Mouse (Mus musculus) forebrain, embryonic 16.5 days (tissue): ENCODE measurements around the gene Rab20. TPM values are rescaled to one million over a fixed set of nuclear protein-coding genes. Genes with fewer than 3 reads are reported as not detected.
A peak's percentile ranks its signal among the peaks of the same experiment; 100 is the strongest.

ENCODE experiments used
- ATAC-seq: fragments of 200-750 bp; cut with Nextera tagmentation; 2 replicates; pipeline ENCODE4 v1.8.0; 2017; ENCODE audit warnings: mild to moderate bottlenecking, moderate library complexity
- H3K27ac ChIP-seq: fragments of 300-500 bp; sonication (generic); 2 replicates; pipeline ENCODE4 v1.5.1; 2014; ENCODE audit warnings: low read length, control low read depth
- H3K27me3 ChIP-seq: fragments of 300-500 bp; sonication (generic); replicated peaks from 2 replicates; pipeline ENCODE4 v1.6.1; 2014; ENCODE audit warnings: low read length; ENCODE audit not compliant: control insufficient read depth, insufficient read depth
- H3K36me3 ChIP-seq: fragments of 300-500 bp; sonication (generic); 2 replicates; pipeline ENCODE4 v1.6.1; 2014; ENCODE audit not compliant: control insufficient read depth, insufficient read depth
- H3K4me1 ChIP-seq: fragments of 300-500 bp; sonication (generic); replicated peaks from 2 replicates; pipeline ENCODE4 v1.6.1; 2014; ENCODE audit warnings: low read length; ENCODE audit not compliant: control insufficient read depth, insufficient read depth
- H3K4me2 ChIP-seq: fragments of 300-500 bp; sonication (generic); 2 replicates; pipeline ENCODE4 v1.6.1; 2014; ENCODE audit warnings: mild to moderate bottlenecking, low read length, control low read depth
- H3K4me3 ChIP-seq: fragments of 300-500 bp; sonication (generic); replicated peaks from 2 replicates; pipeline ENCODE4 v1.5.1; 2014; ENCODE audit warnings: mild to moderate bottlenecking, low read length, control low read depth
- H3K9ac ChIP-seq: fragments of 300-500 bp; sonication (generic); replicated peaks from 2 replicates; pipeline ENCODE4 v1.6.1; 2014; ENCODE audit warnings: low read depth, low read length, control low read depth
- H3K9me3 ChIP-seq: fragments of 300-500 bp; sonication (generic); 2 replicates; pipeline ENCODE4 v1.6.1; 2016; ENCODE audit warnings: low read length; ENCODE audit not compliant: control insufficient read depth
- WGBS: fragments of 180-500 bp; shearing (Covaris S2); extraction: QIAGEN DNeasy Blood & Tissue Kit; methylation state at CpG from one replicate; pipeline ENCODE4 v1.1.7; 2014; 5-methylcytosine and 5-hydroxymethylcytosine counted together
- polyA plus RNA-seq: library from polyadenylated mRNA; unstranded; fragments of >200 nt; fragmentation: Nextera tagmentation; extraction: Ambion mirVana; gene quantifications from 2 replicates; pipeline ENCODE4 v1.2.1, GENCODE M21; 2015

Rab20 gene
- polyA plus RNA-seq = 0.63 and 0.77 TPM in 2 replicates

- H3K4me1 ChIP-seq = peaks cover 18% of the 10 kb centered on the region
- H3K9ac ChIP-seq = peak within 1 kb of the TSS; percentile 49
- ATAC-seq = peak; percentile 85
- peaks cover 64% of the 10 kb centered on the region for H3K27me3 ChIP-seq
- H3K9me3 ChIP-seq = no peaks in the 10 kb centered on the region
- peak within 1 kb of the TSS; percentile 43 for H3K4me3 ChIP-seq
- WGBS = under 1% methylated on average over 65 of the region's 69 CpGs
- no peaks in the 10 kb centered on the region for H3K36me3 ChIP-seq
- no peak within 1 kb of the TSS for H3K27ac ChIP-seq
- H3K4me2 ChIP-seq = peak within 1 kb of the TSS; percentile 98
Measured at GRCm38 (mm10) chr8:11477811-11478761, at the start of gene Rab20. Rab20 (minus strand) TSS chr8:11478710.

- no peak overlapping the region for H3K9ac ChIP-seq
- H3K27me3 ChIP-seq = no peaks in the 10 kb centered on the region
- H3K9me3 ChIP-seq = no peaks in the 10 kb centered on the region
- peaks cover 1% of the 10 kb centered on the region; the same call in 1 of the 2 replicates for H3K36me3 ChIP-seq
- no peak overlapping the region for H3K27ac ChIP-seq
- WGBS = 76% methylated on average over 3 of the region's 3 CpGs
- H3K4me3 ChIP-seq = no peak overlapping the region
- no peak overlapping the region for H3K4me2 ChIP-seq
- no peaks in the 10 kb centered on the region for H3K4me1 ChIP-seq
- no peak for ATAC-seq
Measured at GRCm38 (mm10) chr8:11523331-11523730, 44.8 kb upstream of the Rab20 start.

GRCm38 (mm10) chr8:11518676-11519075 is 40.2 kb upstream of the Rab20 start:
- no peaks in the 10 kb centered on the region for H3K27me3 ChIP-seq
- no peak overlapping the region for H3K4me2 ChIP-seq
- no peak for ATAC-seq
- no peaks in the 10 kb centered on the region for H3K9me3 ChIP-seq
- H3K4me1 ChIP-seq = no peaks in the 10 kb centered on the region
- no peak overlapping the region for H3K4me3 ChIP-seq
- no peak overlapping the region for H3K9ac ChIP-seq
- WGBS = 84% methylated on average over 11 of the region's 11 CpGs
- no peak overlapping the region for H3K27ac ChIP-seq
- H3K36me3 ChIP-seq = peaks cover 7% of the 10 kb centered on the region; the same call in 1 of the 2 replicates

GRCm38 (mm10) chr8:11518056-11518396 is 39.5 kb upstream of the Rab20 start:
- H3K36me3 ChIP-seq = peaks cover 7% of the 10 kb centered on the region; the same call in 1 of the 2 replicates
- no peak overlapping the region for H3K4me2 ChIP-seq
- no peaks in the 10 kb centered on the region for H3K9me3 ChIP-seq
- 87% methylated on average over 6 of the region's 6 CpGs for WGBS
- H3K4me3 ChIP-seq = no peak overlapping the region
- H3K27ac ChIP-seq = no peak overlapping the region
- ATAC-seq = no peak
- no peaks in the 10 kb centered on the region for H3K27me3 ChIP-seq
- no peaks in the 10 kb centered on the region for H3K4me1 ChIP-seq
- H3K9ac ChIP-seq = no peak overlapping the region

GRCm38 (mm10) chr8:11517366-11518055 is 39.0 kb upstream of the Rab20 start:
- ATAC-seq = no peak
- Histone ChIP-seq H3K4me3 (no peak overlapping the region), H3K27ac (no peak overlapping the region), H3K4me2 (no peak overlapping the region), H3K4me1 (no peaks in the 10 kb centered on the region), H3K9me3 (no peaks in the 10 kb centered on the region), H3K9ac (no peak overlapping the region), H3K36me3 (peaks cover 9% of the 10 kb centered on the region; the same call in 1 of the 2 replicates), H3K27me3 (no peaks in the 10 kb centered on the region)
- WGBS = 92% methylated on average over 16 of the region's 16 CpGs

GRCm38 (mm10) chr8:11516292-11516691 is 37.8 kb upstream of the Rab20 start:
- no peak overlapping the region for H3K27ac ChIP-seq
- no peaks in the 10 kb centered on the region for H3K9me3 ChIP-seq
- no peak overlapping the region for H3K4me2 ChIP-seq
- no peaks in the 10 kb centered on the region for H3K4me1 ChIP-seq
- no peak for ATAC-seq
- 94% methylated on average over 9 of the region's 9 CpGs for WGBS
- peaks cover 20% of the 10 kb centered on the region for H3K36me3 ChIP-seq
- H3K9ac ChIP-seq = no peak overlapping the region
- no peaks in the 10 kb centered on the region for H3K27me3 ChIP-seq
- H3K4me3 ChIP-seq = no peak overlapping the region

- no peak for ATAC-seq
- H3K36me3 ChIP-seq = peaks cover 35% of the 10 kb centered on the region
- no peak overlapping the region for H3K4me3 ChIP-seq
- H3K27me3 ChIP-seq = no peaks in the 10 kb centered on the region
- H3K9me3 ChIP-seq = no peaks in the 10 kb centered on the region
- H3K4me2 ChIP-seq = no peak overlapping the region
- WGBS = 88% methylated on average over 5 of the region's 5 CpGs
- H3K4me1 ChIP-seq = no peaks in the 10 kb centered on the region
- H3K27ac ChIP-seq = no peak overlapping the region
- H3K9ac ChIP-seq = no peak overlapping the region
Measured at GRCm38 (mm10) chr8:11513247-11513646, 34.7 kb upstream of the Rab20 start.

- no peaks in the 10 kb centered on the region for H3K9me3 ChIP-seq
- WGBS = 93% methylated on average over 9 of the region's 9 CpGs
- H3K36me3 ChIP-seq = peaks cover 34% of the 10 kb centered on the region
- H3K4me3 ChIP-seq = no peak overlapping the region
- ATAC-seq = no peak
- H3K9ac ChIP-seq = no peak overlapping the region
- H3K4me2 ChIP-seq = no peak overlapping the region
- no peaks in the 10 kb centered on the region for H3K4me1 ChIP-seq
- H3K27me3 ChIP-seq = no peaks in the 10 kb centered on the region
- H3K27ac ChIP-seq = no peak overlapping the region
Measured at GRCm38 (mm10) chr8:11512711-11513110, 34.2 kb upstream of the Rab20 start.

- no peak for ATAC-seq
- WGBS = 90% methylated on average over 5 of the region's 5 CpGs
- no peak overlapping the region for H3K9ac ChIP-seq
Measured at GRCm38 (mm10) chr8:11510971-11511370, 32.5 kb upstream of the Rab20 start.

More at GRCm38 (mm10) chr8:11510971-11511370, 32.5 kb upstream of the Rab20 start:
- Histone ChIP-seq H3K4me2 (no peak overlapping the region), H3K36me3 (peaks cover 32% of the 10 kb centered on the region), H3K4me1 (no peaks in the 10 kb centered on the region), H3K4me3 (no peak overlapping the region), H3K27me3 (no peaks in the 10 kb centered on the region), H3K9me3 (no peaks in the 10 kb centered on the region), H3K27ac (no peak overlapping the region)
